Mouse (Mus musculus) hindbrain, embryonic 11.5 days (tissue): Measurements from ENCODE around the gene Acaca. TPM values are rescaled to one million over a fixed set of nuclear protein-coding genes. Genes with fewer than 3 reads are reported as not detected.

Source experiments
- ATAC-seq: fragments of 200-750 bp; cut with Nextera tagmentation; 2 replicates; pipeline ENCODE4 v1.8.0; 2017; ENCODE audit warnings: mild to moderate bottlenecking, moderate TSS enrichment, moderate library complexity; ENCODE audit not compliant: low FRiP score
- DNase-seq: peaks from one replicate; pipeline ENCODE4 v3.0.0-alpha.2; 2015; ENCODE audit warnings: low spot score
- H3K27ac ChIP-seq: fragments of 300-500 bp; sonication (generic); 2 replicates; pipeline ENCODE4 v1.5.1; 2014; ENCODE audit warnings: mild to moderate bottlenecking, low read depth, low read length
- H3K27me3 ChIP-seq: fragments of 300-500 bp; sonication (generic); 2 replicates; pipeline ENCODE4 v1.6.1; 2014; ENCODE audit warnings: mild to moderate bottlenecking, low read length, moderate library complexity, mixed read lengths; ENCODE audit not compliant: control insufficient read depth, insufficient read depth
- H3K36me3 ChIP-seq: fragments of 300-500 bp; sonication (generic); 2 replicates; pipeline ENCODE4 v1.6.1; 2014; ENCODE audit warnings: mild to moderate bottlenecking, low read length, moderate library complexity, mixed read lengths; ENCODE audit not compliant: control insufficient read depth, insufficient read depth
- H3K4me1 ChIP-seq: fragments of 300-500 bp; sonication (generic); replicated peaks from 2 replicates; pipeline ENCODE4 v1.6.1; 2014; ENCODE audit warnings: low read length, mixed read lengths; ENCODE audit not compliant: control insufficient read depth, insufficient read depth
- H3K4me2 ChIP-seq: fragments of 300-500 bp; sonication (generic); replicated peaks from 2 replicates; pipeline ENCODE4 v1.6.1; 2014; ENCODE audit warnings: mild to moderate bottlenecking, low read depth, low read length
- H3K4me3 ChIP-seq: fragments of 300-500 bp; sonication (generic); 2 replicates; pipeline ENCODE4 v1.5.1; 2014; ENCODE audit warnings: low read depth, low read length
- H3K9ac ChIP-seq: fragments of 300-500 bp; sonication (generic); 2 replicates; pipeline ENCODE4 v1.6.1; 2014; ENCODE audit warnings: low read depth, low read length
- H3K9me3 ChIP-seq: fragments of 300-500 bp; sonication (generic); 2 replicates; pipeline ENCODE4 v1.6.1; 2016; ENCODE audit warnings: low read length; ENCODE audit not compliant: control insufficient read depth
- WGBS: fragments of 180-500 bp; shearing (Covaris S2); extraction: QIAGEN DNeasy Blood & Tissue Kit; methylation state at CpG from one replicate; pipeline ENCODE4 v1.1.7; 2014; 5-methylcytosine and 5-hydroxymethylcytosine counted together
- polyA plus RNA-seq: library from polyadenylated mRNA; unstranded; fragments of >200 nt; fragmentation: Nextera tagmentation; extraction: Ambion mirVana; gene quantifications from 2 replicates; pipeline ENCODE4 v1.2.1, GENCODE M21; 2014

Acaca gene
- polyA plus RNA-seq, 1 experiment from 2014 or later: 35.3 TPM

- ATAC-seq (no peak), DNase-seq (peak; percentile 38)
- H3K27me3 ChIP-seq: no peaks in the 10 kb centered on the region
- H3K27ac ChIP-seq: peak overlapping the region; percentile 55; the same call in 1 of the 2 replicates
- WGBS: 37% methylated on average over 5 of the region's 5 CpGs
- no peak overlapping the region for H3K4me3 ChIP-seq
- H3K36me3 ChIP-seq: no peaks in the 10 kb centered on the region
- no peak overlapping the region for H3K9ac ChIP-seq
- 0 out of 2 replicates have a peak, but pooled peaks cover 2% of the 10 kb centered on the region for H3K4me1 ChIP-seq
- H3K4me2 ChIP-seq: no peak overlapping the region
- no peaks in the 10 kb centered on the region for H3K9me3 ChIP-seq
Measured at GRCm38 (mm10) chr11:84276979-84277378, 147.5 kb downstream of the Acaca start.

- DNase-seq (no peak), ATAC-seq (no peak)
- H3K27ac ChIP-seq: no peak overlapping the region
Measured at GRCm38 (mm10) chr11:84281280-84281679, 151.8 kb downstream of the Acaca start.

GRCm38 (mm10) chr11:84282944-84283703, 153.7 kb downstream of the Acaca start:
- Histone ChIP-seq H3K4me3 (no peak overlapping the region), H3K27ac (no peak overlapping the region), H3K9ac (no peak overlapping the region), H3K27me3 (no peaks in the 10 kb centered on the region), H3K4me2 (no peak overlapping the region), H3K4me1 (no peaks in the 10 kb centered on the region), H3K9me3 (no peaks in the 10 kb centered on the region), H3K36me3 (no peaks in the 10 kb centered on the region)
- no peak for ATAC-seq
- DNase-seq: peak; percentile 24
- 70% methylated on average over 7 of the region's 7 CpGs for WGBS

More at GRCm38 (mm10) chr11:84281280-84281679, 151.8 kb downstream of the Acaca start:
- H3K36me3 ChIP-seq: no peaks in the 10 kb centered on the region
- 51% methylated on average over 5 of the region's 5 CpGs for WGBS
- H3K9me3 ChIP-seq: no peaks in the 10 kb centered on the region
- no peak overlapping the region for H3K9ac ChIP-seq
- H3K27me3 ChIP-seq: no peaks in the 10 kb centered on the region
- H3K4me3 ChIP-seq: no peak overlapping the region
- H3K4me1 ChIP-seq: 0 out of 2 replicates have a peak, but pooled peaks cover 2% of the 10 kb centered on the region
- H3K4me2 ChIP-seq: no peak overlapping the region

GRCm38 (mm10) chr11:84290781-84291180, 161.3 kb downstream of the Acaca start:
- WGBS: 81% methylated on average over 3 of the region's 3 CpGs
- DNase-seq: no peak
- ATAC-seq: no peak
- Histone ChIP-seq H3K9ac (no peak overlapping the region), H3K9me3 (no peaks in the 10 kb centered on the region), H3K4me3 (no peak overlapping the region), H3K4me2 (no peak overlapping the region), H3K36me3 (no peaks in the 10 kb centered on the region), H3K27me3 (no peaks in the 10 kb centered on the region), H3K27ac (no peak overlapping the region), H3K4me1 (no peaks in the 10 kb centered on the region)

- Histone ChIP-seq H3K9me3 (no peaks in the 10 kb centered on the region), H3K4me1 (no peaks in the 10 kb centered on the region), H3K4me3 (no peak overlapping the region), H3K27ac (no peak overlapping the region), H3K4me2 (no peak overlapping the region), H3K9ac (no peak overlapping the region), H3K27me3 (no peaks in the 10 kb centered on the region), H3K36me3 (no peaks in the 10 kb centered on the region)
- DNase-seq (no peak), ATAC-seq (no peak)
- 79% methylated on average over 3 of the region's 3 CpGs for WGBS
Measured at GRCm38 (mm10) chr11:84292532-84292931, 163.1 kb downstream of the Acaca start.

GRCm38 (mm10) chr11:84293288-84293687, 163.8 kb downstream of the Acaca start:
- WGBS: 77% methylated on average over 3 of the region's 3 CpGs
- H3K4me3 ChIP-seq: no peak overlapping the region
- H3K4me2 ChIP-seq: no peak overlapping the region
- ATAC-seq (peak; percentile 57; the same call in 1 of the 2 replicates), DNase-seq (no peak)
- H3K36me3 ChIP-seq: no peaks in the 10 kb centered on the region
- H3K9me3 ChIP-seq: no peaks in the 10 kb centered on the region
- no peak overlapping the region for H3K9ac ChIP-seq
- H3K4me1 ChIP-seq: no peaks in the 10 kb centered on the region
- no peak overlapping the region for H3K27ac ChIP-seq
- no peaks in the 10 kb centered on the region for H3K27me3 ChIP-seq

- DNase-seq (no peak), ATAC-seq (no peak)
- Histone ChIP-seq H3K9me3 (no peaks in the 10 kb centered on the region), H3K4me3 (no peak overlapping the region), H3K27me3 (no peaks in the 10 kb centered on the region), H3K4me2 (no peak overlapping the region), H3K9ac (no peak overlapping the region), H3K4me1 (no peaks in the 10 kb centered on the region), H3K36me3 (no peaks in the 10 kb centered on the region), H3K27ac (no peak overlapping the region)
- 90% methylated on average over 2 of the region's 2 CpGs for whole genome bisulfite sequencing
Measured at GRCm38 (mm10) chr11:84296337-84296736, 166.9 kb downstream of the Acaca start.

GRCm38 (mm10) chr11:84305474-84305873, 176.0 kb downstream of the Acaca start:
- WGBS: 97% methylated on average over 1 of the region's 1 CpGs
- no peak for DNase-seq
- no peak for ATAC-seq

GRCm38 (mm10) chr11:84306158-84306742, 176.8 kb downstream of the Acaca start:
- Histone ChIP-seq H3K4me2 (no peak overlapping the region), H3K4me3 (no peak overlapping the region), H3K36me3 (no peaks in the 10 kb centered on the region), H3K27ac (no peak overlapping the region), H3K27me3 (no peaks in the 10 kb centered on the region), H3K9me3 (no peaks in the 10 kb centered on the region), H3K4me1 (no peaks in the 10 kb centered on the region), H3K9ac (no peak overlapping the region)
- no peak for DNase-seq
- 94% methylated on average over 6 of the region's 6 CpGs for WGBS
- ATAC-seq: no peak

More at GRCm38 (mm10) chr11:84305474-84305873, 176.0 kb downstream of the Acaca start:
- Histone ChIP-seq H3K9ac (no peak overlapping the region), H3K4me3 (no peak overlapping the region), H3K27me3 (no peaks in the 10 kb centered on the region), H3K36me3 (no peaks in the 10 kb centered on the region), H3K4me1 (no peaks in the 10 kb centered on the region), H3K4me2 (no peak overlapping the region), H3K27ac (no peak overlapping the region), H3K9me3 (no peaks in the 10 kb centered on the region)
